Mouse (Mus musculus): ENCODE data around the gene Cxcl10. TPM values are rescaled to one million over a fixed set of nuclear protein-coding genes. Genes with fewer than 3 reads are reported as not detected.

Cxcl10 gene
- total RNA-seq, 2 experiments from 2014 or later: not detected

GRCm38 (mm10) chr5:92321631-92322400 is 26.9 kb downstream of the Cxcl10 start:
- DNase-seq: no peak

- no peak for DNase-seq
Measured at GRCm38 (mm10) chr5:92318596-92318995, 30.1 kb downstream of the Cxcl10 start.

- DNase-seq: no peak
Measured at GRCm38 (mm10) chr5:92318119-92318518, 30.6 kb downstream of the Cxcl10 start.

- no peak for DNase-seq
Measured at GRCm38 (mm10) chr5:92313776-92314175, 34.9 kb downstream of the Cxcl10 start.

GRCm38 (mm10) chr5:92312046-92312715 is 36.5 kb downstream of the Cxcl10 start:
- DNase-seq: peak; percentile 44

- DNase-seq: peak; percentile 89
Measured at GRCm38 (mm10) chr5:92309681-92310511, 38.8 kb downstream of the Cxcl10 start, which contains the start of gene Sdad1. Gene Sdad1, minus strand, starts transcription at chr5:92310479.

GRCm38 (mm10) chr5:92304291-92304690 is 44.4 kb downstream of the Cxcl10 start:
- no peak for DNase-seq

GRCm38 (mm10) chr5:92302149-92302840 is 46.4 kb downstream of the Cxcl10 start:
- no peak for DNase-seq

Other genes starting within 250 kb of the Cxcl10 start
- 10 to 100 TPM; 56.6 to 58.4 TPM for gene Uso1, start 211.0 kb downstream of the Cxcl10 start, total RNA-seq (2021)
- gene U90926, start 133.5 kb downstream of the Cxcl10 start, total RNA-seq (2021): not detected
- not detected for gene Ppef2, start 92.6 kb downstream of the Cxcl10 start, total RNA-seq (2021)
- gene Naaa, start 70.7 kb downstream of the Cxcl10 start, total RNA-seq (2021): 10 to 100 TPM in 1 of 2 experiments, 1 to 10 TPM in 1; 5.1 to 10.1 TPM
- 10 to 100 TPM; 15.0 to 15.7 TPM for gene Sdad1, start 38.4 kb downstream of the Cxcl10 start, total RNA-seq (2021)
- gene Cxcl9, start 20.8 kb downstream of the Cxcl10 start, total RNA-seq (2021): under 1 TPM; 0.20 to 0.86 TPM
- gene Art3, start 17.1 kb downstream of the Cxcl10 start, total RNA-seq (2021): 100 to 1,000 TPM; 365 to 392 TPM
- 1 to 10 TPM; 9.1 to 9.7 TPM for gene Nup54, start 86.3 kb upstream of the Cxcl10 start, total RNA-seq (2021)
- 10 to 100 TPM; 61.8 to 69.2 TPM for gene Scarb2, start 157.9 kb upstream of the Cxcl10 start, total RNA-seq (2021)
- not detected for gene Fam47e, start 206.2 kb upstream of the Cxcl10 start, total RNA-seq (2021)

All from gastrocnemius, postnatal 25 days (tissue).